Mouse (Mus musculus) layer of hippocampus, postnatal 25 days (tissue): ENCODE results near the gene Ubtf. TPM values are rescaled to one million over a fixed set of nuclear protein-coding genes. Genes with fewer than 3 reads are reported as not detected.
A peak's percentile ranks its signal among the peaks of the same experiment; 100 is the strongest.
"Not testable (repeated sequence)": the region's sequence is repeated elsewhere in the genome, so short reads cannot be mapped to it uniquely, and the experiment has no call there.

Experiments
- DNase-seq, 2 experiments: peaks; one replicate each; pipeline ENCODE4 v3.0.0; 2022; ENCODE audit warnings: mixed read lengths in 2 of 2, low spot score in 1 of 2; ENCODE audit errors: extremely low spot score in 1 of 2
- total RNA-seq, 2 experiments: library from RNA; stranded (reverse); gene quantifications; 2 replicates each; pipeline ENCODE4 v1.2.3; 2021

The Ubtf gene
- total RNA-seq, 2 experiments from 2014 or later: 123 to 134 TPM

DNA sequence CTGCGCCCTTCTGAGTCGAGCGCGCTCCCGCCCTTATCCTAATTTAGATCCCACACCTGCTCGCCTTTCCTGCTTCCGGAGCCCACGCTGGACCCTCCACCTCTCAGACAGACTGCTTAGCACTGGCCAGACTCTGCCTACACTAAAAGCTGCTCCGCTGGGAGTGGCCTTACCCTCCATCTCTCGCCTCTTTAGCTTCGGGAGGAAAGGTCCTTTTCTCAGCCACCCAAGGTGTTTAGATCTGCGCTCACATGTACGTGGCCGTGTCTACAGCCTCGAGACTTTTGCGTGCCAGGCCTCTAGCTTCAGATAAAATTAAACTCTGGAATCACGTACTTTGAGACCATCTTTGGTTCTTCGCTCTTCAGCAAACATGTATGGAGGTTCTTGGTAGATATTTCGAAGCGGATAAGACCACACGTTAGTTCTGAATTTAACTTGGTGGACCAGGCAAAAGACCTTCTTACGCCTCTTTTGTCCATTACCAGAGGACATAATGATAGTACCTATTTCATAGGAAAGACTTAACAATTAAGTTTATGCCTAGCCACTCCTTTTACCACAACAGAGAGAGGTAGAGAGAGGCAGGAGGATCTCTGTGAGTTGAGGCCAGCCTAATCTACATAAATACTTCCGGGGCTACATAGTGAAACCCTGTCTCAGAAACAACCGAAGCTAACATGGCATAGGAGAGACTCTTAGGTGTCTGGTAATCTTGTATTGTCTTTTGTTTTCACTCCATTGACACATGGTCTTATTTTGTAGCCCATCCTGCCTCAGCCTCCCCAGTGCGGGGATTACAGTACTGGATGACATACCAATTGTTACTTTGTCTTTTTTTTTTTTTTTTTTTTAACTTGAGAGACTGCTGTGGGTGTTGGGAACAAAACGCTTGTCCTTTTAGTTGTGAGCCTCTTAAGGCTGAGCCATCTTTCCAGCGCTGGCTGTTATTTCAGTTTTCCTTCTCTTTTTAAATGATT lies 21.7 kb downstream of the Ubtf start:
- no peak for DNase-seq

DNA sequence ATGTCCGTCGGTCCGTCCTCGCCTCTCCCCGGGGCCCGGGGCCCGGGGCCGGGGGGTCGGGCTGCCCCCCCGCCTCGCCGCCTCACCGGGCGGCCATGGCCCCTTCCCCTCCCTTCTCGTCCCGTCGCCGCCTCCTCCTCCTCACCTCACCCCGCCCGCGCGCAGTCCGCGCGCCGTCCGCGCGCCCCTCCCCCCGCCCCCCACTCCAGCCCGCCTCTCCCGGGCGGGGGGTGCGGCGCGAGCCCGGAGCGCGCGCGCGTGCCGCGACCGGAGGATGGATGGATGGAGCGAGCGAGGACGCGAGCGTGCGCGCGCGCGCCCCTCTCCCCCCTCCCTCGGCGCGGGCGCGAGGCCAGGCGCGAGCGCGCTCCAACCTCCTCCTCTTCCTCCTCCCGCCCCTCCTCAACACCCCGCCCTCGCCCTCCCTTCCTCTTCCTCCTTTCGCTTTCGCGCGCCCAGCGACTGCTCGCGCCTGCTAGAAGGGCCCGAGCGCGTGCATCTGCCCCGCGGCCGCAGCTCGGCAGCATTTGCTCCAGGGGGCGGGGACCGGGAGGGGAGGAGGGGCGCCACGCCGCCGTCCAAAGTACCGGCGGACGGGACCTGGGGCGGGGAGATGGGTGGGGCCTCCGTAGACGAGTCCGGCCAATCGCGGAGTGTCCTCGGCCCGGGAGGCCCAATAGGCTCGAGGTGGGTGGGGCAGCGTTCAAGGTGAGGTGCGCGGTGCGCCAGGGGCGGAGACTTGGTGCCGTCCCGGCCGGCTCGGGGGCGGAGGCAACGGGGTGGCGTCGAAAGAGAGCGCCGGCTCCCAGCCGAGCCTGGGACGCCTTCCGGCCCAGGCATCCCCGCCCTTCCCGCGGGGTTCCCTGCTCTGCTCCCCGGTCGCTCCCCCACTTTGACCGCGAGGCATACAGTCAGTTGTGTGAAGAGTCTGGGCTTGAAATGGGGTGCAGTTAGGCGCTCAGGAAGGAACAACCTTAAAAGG lies 22.8 kb downstream of the Ubtf start, which contains the start of gene Atxn7l3:
TSS of gene Atxn7l3 (minus strand) at position 141 of the 982 bp plus-strand sequence.
- DNase-seq: peak; percentile 85 to 94

DNA sequence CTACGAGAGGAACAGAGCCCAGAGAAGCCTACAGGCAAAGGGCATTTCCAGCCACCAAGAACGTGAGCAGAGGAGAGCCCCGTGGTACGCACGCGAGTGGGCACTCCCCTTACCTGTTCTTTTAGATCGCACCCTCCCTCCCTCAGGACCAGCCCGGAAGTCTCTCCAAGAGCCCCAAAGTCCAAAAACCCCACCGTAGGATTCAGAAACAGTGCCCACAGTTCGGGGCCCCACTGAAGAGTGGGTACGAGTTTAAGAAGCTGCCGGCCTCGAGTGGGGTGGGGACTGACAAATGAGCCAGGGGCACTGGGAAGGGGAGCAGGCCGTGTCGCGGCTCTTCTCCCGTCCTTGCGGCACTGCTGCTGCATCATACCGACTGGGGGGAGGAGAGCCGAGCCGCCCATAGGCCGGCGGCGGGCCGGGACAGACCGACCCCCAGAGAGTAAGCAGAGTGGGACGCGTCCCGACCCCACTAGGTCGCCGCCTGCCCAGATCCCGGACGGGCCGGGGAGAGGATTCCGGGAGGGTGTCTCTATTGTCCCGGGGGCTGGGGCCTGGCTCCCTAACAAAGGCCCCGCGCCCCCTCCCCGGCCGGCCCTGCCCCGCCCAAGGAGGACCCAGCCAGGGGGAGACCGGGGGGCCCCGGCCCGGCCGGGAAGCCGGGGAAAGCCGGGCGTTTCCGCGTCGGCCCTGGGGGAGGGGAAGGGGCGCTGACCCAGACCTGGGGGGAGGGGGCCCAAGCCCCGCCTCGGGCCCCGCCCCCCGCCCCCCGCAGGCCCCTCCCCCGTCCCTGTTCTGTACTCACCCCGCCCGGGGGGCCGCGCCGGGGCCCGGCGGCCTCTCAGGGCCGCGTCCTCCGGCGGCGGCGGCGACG lies 23.7 kb downstream of the Ubtf start:
- peak in 1 of 2 experiments; percentile 36 for DNase-seq

DNA sequence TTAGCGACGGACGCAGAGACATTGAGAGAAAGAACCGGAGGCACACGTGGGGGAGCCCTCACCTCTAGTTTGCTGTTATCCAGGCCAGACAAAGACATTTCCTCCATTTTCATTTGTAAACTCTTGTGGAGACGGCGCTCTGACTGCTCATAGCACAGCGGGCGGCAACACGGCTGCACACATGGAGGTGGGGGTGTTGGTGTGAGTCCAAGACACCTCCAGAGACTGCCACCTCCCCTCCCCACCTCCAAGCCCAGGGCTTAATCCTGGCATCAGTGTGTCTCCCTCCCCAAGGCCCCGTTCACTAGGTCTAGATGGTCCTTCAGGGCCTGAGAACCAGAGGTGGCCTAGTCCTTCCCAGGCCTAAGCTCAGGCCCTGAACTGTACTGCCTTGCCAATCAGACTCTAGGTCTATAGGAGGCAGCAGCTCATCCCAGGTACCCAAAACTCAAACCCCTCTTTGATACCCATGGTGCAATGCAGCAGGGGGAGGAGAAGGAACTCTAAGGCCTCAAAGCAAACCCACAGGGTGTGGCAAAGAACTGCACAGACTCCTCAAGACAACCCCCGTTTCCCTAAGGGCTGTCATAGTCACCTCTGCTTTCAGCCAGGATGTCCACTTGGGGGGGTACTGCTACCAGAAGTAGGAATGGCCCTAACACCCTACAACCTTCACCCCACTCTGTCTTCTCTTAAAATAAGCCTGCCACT lies 24.5 kb downstream of the Ubtf start:
- no peak for DNase-seq

DNA sequence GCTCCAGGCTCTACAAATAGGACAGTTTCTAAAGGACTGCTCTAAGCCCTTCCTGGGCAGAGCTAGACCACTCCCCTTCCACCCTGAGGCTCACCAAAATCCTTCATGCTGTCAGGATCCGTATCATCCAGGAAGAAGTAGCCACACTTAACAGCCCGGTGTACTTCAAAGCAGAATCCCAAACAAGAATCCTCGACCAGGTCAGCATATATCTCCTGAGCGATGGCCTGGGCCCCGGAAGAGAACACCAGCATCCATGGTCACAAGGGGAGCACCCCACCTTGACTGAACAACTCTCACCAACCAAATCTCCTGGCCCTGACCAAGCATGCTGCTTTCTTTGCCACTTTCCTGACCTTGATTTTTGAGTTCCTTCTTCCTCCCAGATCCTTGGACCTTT lies 25.1 kb downstream of the Ubtf start:
- no peak for DNase-seq

DNA sequence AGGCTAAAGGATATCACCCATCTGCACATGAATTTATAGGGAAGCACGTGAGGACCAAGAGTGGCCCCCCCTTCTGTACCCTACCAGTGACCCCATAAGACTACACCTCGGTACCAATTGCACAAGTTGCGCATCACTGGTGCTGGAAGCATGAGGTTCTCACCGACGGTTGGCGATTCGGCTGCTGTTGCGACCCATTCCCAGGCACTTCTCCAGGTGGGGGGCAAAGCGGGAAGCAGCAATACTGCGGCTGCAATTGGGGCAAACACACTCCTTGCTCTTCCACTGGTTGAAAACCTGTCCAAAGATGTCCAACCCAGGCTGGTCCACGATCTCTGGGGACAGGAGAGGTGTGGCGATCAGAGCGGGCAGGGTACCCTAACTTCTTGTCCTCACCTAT lies 25.6 kb downstream of the Ubtf start:
- no peak for DNase-seq

DNA sequence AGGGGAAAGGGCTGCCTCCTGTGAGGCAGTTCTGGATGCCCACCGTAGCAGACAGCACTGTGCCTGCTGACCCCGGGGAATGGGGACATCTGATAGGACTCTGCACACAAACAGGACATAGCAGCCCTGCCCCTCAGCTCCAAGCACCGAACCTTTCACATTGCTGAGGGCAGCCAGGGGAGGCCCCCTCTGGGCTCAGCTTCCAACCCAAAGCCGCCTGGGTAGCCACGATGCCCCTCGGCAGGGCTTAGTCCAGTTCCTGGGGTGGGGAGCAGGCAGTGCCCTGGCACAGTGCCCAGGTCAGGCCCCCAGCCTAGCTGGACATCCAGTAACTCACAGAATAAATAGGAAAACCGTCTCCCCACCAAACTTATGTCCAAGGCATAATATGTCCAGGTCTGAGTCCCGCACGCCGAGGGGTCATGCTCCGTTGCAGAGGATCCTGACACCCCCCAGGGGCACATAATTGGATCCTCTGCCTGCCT lies 28.4 kb downstream of the Ubtf start:
- DNase-seq: no peak

DNA sequence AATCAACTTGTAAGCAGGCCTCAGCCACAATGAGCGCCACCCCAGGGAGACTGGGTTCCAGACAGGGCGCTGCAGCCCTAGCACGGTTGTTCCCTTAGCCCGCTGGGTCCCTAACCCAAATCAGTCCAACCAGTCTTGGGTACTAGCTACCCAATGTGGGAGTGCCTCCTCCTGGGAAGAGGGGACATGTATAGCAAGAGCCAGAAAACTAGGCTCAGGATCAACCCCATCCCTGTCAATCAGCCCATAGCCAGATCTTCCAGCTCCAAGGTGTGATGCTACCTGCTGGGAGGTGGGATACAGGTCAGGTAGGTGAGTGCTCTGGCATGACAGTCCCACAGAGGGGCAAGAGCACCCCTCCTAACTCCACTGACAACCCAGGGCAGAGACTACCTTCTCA lies 29.4 kb downstream of the Ubtf start:
- DNase-seq: no peak

DNA sequence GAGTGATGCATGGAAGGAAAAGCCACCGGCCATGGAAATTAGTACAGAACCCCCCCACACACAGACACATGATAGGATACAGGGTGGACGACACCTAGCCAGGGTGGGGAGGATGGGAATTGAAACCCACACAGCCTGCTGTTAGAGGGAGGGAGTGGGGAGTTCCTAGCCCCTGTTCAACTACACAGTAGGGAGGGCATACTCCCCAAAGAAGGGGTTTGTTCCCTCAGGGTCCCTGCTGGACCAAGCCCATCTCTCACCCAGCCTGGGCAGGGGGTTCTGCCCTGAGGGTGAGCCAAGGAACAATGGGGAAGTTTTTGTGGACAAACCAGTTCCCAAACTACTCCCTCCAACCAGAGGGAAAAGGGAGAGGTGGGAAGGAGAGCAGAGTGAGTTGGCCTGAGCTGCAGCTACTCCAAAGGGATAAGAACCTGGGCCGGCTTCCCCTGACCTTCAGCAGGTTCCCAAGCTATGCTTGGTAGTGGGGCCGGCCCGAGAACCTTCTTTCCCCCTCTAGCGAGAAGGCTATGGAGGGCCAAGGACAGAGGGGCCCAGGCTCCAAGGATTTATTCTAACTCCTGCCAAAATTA lies 29.9 kb downstream of the Ubtf start:
- no peak for DNase-seq

DNA sequence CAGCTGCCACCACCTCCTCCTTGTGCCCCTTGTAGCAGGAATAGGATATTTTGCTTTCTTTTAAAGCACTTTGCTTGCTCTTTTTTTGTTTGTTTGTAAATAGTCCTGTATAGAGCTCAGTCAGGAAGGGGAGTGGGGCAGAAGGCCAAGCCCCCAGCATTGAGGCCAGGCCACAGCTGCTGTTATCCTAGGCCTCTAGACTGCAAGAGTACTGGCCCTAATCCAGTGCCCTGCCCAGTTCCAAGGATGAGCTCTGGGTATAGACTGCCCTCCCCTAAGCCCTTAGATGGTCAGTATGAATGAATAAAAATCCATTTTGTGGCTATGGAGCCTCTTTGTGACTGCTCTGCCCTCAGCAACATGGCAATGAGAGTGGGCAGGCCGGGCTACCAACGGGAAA lies 30.6 kb downstream of the Ubtf start:
- no peak for DNase-seq

DNA sequence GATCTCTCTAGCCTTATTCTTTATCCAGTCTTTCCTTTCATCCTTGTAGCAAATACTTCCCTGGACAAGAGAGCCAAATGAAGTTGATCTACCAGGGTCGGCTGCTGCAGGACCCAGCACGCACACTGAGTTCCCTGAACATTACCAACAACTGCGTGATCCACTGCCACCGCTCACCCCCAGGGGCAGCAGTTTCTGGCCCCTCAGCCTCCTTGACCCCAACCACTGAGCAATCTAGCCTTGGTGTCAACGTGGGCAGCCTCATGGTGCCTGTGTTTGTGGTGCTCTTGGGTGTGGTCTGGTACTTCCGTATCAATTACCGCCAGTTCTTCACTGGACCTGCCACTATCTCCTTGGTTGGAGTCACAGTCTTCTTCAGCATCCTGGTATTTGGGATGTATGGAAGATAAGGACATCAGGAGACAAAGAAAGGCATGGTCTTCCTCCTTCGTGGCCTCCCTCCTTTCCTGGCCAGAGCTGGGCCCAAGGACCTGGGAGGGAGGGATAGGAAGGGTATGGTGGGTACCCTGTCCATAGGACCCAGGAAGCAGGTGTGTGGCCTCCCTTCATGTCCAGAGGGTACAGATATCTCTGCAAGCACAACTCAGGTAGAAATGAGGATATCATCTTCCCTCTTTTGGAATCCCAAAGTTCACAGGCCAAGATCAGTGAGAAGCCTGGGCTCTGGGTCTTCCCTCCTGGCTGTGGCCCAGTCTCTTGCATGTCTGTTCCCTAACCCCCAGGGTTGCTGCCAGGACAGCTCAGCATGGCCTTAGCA lies 31.3 kb downstream of the Ubtf start:
- no peak for DNase-seq

DNA sequence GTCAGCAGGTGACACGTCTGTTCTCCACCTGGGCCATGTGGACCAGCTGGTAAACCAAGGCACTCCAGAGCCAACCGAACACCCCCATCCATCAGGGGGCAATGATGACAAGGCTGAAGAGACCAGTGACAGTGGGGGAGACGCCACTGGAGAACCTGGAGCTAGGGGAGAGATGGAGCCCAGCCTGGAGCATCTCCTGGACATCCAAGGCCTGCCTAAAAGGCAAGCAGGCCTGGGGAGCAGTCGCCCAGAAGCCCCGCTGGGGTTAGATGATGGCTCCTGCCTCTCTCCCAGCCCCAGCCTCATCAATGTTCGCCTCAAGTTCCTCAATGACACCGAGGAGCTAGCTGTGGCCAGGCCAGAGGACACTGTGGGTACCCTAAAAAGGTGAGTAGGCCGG lies 32.1 kb downstream of the Ubtf start:
- DNase-seq: no peak

DNA sequence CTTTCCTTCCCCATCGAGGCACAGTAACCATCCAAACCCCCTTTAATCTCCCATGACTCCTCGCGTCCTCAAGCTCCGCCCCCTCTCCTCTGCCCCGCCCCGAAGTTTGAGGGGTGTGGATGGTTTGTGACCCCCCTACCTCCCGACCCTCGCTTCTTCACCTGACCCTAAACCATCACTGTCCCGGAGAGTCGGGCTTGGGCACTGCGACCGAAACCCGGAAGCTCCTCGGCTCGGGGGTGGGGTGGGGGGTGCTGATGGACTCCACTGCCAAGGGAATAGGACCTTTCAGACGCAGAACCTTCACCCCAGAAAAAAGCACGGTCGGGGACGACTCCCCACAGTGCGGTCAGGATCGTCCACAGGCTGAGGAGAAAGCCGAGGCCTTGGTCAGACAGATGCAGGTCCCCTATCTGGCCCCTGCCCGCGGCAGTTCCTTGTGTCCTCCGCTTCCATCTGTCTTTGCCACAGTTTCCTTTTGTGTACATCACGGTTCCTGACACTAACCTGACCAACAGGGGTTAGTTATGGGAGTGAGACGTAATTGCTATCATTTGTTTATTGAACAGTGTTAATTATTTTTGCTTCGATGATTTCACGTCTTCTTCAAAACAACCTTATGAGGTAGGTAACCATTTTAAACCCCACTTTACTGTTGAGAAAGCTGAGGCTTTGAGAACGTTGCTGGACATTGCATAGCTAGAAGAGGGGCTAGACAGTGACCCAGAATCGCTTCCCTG lies 34.3 kb downstream of the Ubtf start:
- DNase-seq: no peak

DNA sequence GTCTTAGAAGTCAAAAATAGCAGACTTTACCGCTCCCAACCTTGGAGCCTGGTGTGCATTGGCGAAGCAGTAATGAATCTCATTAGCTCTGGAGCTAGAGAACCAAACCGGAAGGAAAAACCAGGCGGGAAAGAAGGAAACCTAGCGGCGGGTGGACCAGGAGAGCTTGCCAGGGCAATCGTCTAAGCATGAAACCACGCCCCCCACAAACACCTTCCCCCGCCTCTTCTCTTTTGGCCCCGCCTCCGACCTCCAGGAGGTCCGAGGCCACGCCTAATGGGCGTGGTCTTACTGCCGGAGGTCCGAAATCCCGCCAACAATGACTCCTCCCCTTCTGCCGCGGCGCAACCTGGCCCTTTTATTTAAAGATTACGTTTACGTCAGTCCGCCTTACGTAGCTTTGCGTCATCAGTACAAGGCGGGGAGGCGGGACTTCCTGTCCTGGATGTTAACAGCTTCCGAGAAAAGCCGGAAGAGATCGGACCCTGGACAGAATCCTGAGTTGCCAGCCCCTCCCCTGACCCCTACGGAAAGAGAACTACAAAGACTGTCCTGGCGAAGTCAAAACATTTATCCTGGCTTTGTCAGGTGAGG lies 34.9 kb downstream of the Ubtf start, which contains the start of gene Tmub2:
TSS of gene Tmub2 (plus strand) at position 431 of the 594 bp plus-strand sequence.
- peak; percentile 77 to 88 for DNase-seq

DNA sequence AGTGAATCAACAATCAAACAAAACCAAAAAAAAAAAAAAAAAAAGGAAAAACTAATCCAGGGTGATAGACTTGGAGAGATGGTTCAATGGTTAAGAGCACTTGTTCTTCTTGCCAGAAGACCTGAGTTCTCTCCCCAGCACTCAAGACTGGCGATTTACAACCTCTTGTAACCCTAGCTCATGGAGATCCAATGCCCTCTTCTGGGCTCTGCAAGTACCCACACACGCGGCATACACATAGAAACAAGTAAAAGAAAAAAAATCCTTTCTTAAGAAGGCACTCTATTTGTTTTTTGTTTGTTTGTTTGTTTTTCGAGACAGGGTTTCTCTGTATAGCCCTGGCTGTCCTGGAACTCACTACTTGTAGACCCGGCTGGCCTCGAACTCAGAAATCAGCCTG lies 35.6 kb downstream of the Ubtf start:
- DNase-seq: no peak

DNA sequence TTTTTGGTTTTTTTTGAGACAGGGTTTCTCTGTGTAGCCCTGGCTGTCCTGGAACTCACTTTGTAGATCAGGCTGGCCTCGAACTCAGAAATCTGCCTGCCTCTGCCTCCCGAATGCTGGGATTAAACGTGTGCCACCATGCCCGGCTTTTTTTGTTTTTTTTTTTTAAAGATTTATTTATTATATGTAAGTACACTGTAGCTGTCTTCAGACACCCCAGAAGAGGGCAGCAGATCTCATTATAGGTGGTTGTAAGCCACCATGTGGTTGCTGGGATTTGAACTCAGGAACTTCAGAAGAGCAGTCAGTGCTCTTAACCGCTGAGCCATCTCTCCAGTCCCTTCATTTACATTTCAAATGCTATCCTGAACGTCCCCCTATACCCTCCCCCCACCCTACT lies 39.3 kb downstream of the Ubtf start:
- not testable (repeated sequence) for DNase-seq

DNA sequence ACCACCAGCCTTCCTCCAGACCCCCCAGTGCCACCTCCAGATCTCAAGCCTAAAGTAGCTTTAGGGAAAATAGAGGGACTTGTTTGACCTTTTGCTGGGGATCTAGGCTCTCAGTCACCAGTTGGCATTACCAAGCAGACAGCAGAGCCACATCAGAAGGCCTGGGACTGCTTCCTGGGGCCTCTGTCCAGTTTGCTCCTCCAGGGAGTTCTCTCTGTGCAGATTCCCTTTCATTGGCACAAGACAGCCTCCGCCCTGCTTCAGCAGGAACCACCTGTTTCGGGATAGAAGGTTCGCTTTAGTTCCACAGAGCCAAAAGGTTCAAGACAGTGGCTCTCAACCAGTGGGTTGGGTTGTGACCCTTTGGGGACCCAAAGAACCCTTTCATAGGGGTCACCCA lies 39.9 kb downstream of the Ubtf start:
- DNase-seq: no peak
